In genomic region chr2:102383069-102383834, GRCm38 (mm10) we compare ENCODE assay signal across 16 mouse cellular contexts. TPM values are rescaled to one million over a fixed set of nuclear protein-coding genes. Genes with fewer than 3 reads are reported as not detected.
DNase-seq lines count a peak whose midpoint lies in the region; ATAC-seq and TF ChIP-seq lines count a peak whose summit lies in the region.
"Had no signal": no experiment of that assay in that cellular context is flagged by ENCODE, and none has a peak within 500 bp of the region (broad histone marks: within the 10 kb centered on the region; RNA-seq: fewer than 3 reads in every experiment).

No protein-coding gene starts in this region.

- no peaks in the 10 kb centered on the region for H3K9me3 ChIP-seq in heart, postnatal 0 days (replicated peaks; ENCODE audit: control insufficient read depth, low read length)
- H3K9me3 ChIP-seq in midbrain, embryonic 10.5 days (replicated peaks) = peaks cover 3% of the 10 kb centered on the region; the same call in 1 of the 2 replicates
- H3K9me3 ChIP-seq in midbrain, postnatal 0 days (ENCODE audit: low read length) = no peaks in the 10 kb centered on the region
- H3K9me3 ChIP-seq: liver, embryonic 13.5 days had no signal

- WGBS in cerebellum, adult 2 months = 66% methylated on average over 3 of the region's 3 CpGs
- WGBS in heart, postnatal 0 days = 68% methylated on average over 3 of the region's 3 CpGs
- 56% methylated on average over 3 of the region's 3 CpGs for WGBS in midbrain, embryonic 10.5 days
- WGBS in midbrain, postnatal 0 days = 49% methylated on average over 3 of the region's 3 CpGs
- WGBS in olfactory bulb, adult 2 months = 54% methylated on average over 3 of the region's 3 CpGs

- TF ChIP-seq POLR2A in cerebellum, adult 2 months (IDR thresholded peaks at IDR 0.05; ENCODE audit: borderline replicate concordance, insufficient read depth, low read length) = no peak
- TF ChIP-seq POLR2A in olfactory bulb, adult 2 months (IDR thresholded peaks at IDR 0.05; ENCODE audit: insufficient read depth, low read depth, low read length) = no peak

- no peak for TF ChIP-seq EP300 in heart, postnatal 0 days (IDR thresholded peaks at IDR 0.05; ENCODE audit: low read depth)

- H3K27me3 ChIP-seq in cerebellum, adult 2 months (ENCODE audit: control insufficient read depth, insufficient read depth, low read length) = no peaks in the 10 kb centered on the region
- no peaks in the 10 kb centered on the region for H3K27me3 ChIP-seq in heart, postnatal 0 days (ENCODE audit: control insufficient read depth, insufficient read depth, low read length)
- no peaks in the 10 kb centered on the region for H3K27me3 ChIP-seq in midbrain, embryonic 10.5 days (ENCODE audit: low read depth, poor library complexity, severe bottlenecking)
- H3K27me3 ChIP-seq in midbrain, postnatal 0 days (ENCODE audit: insufficient read depth, low read length) = no peaks in the 10 kb centered on the region
- H3K27me3 ChIP-seq: liver, embryonic 13.5 days had no signal

- no peak overlapping the region for H3K4me3 ChIP-seq in cerebellum, adult 2 months (replicated peaks; ENCODE audit: insufficient read depth, low read depth, low read length)
- no peak overlapping the region for H3K4me3 ChIP-seq in heart, postnatal 0 days (ENCODE audit: low read depth, low read length)
- no peak overlapping the region for H3K4me3 ChIP-seq in midbrain, embryonic 10.5 days
- H3K4me3 ChIP-seq in midbrain, postnatal 0 days (ENCODE audit: low read depth, low read length) = no peak overlapping the region
- H3K4me3 ChIP-seq in olfactory bulb, adult 2 months (ENCODE audit: insufficient read depth, low read depth, low read length) = no peak overlapping the region
- H3K4me3 ChIP-seq: layer of hippocampus, adult 2 months; liver, embryonic 13.5 days had no signal

- no peaks in the 10 kb centered on the region for H3K36me3 ChIP-seq in heart, postnatal 0 days (replicated peaks; ENCODE audit: control insufficient read depth, insufficient read depth, low read length)
- peaks cover 14% of the 10 kb centered on the region for H3K36me3 ChIP-seq in midbrain, embryonic 10.5 days
- H3K36me3 ChIP-seq in midbrain, postnatal 0 days (ENCODE audit: insufficient read depth, low read length) = no peaks in the 10 kb centered on the region

- peak overlapping the region; percentile 47; the same call in 1 of the 2 replicates for H3K27ac ChIP-seq in cerebellum, adult 2 months (ENCODE audit: insufficient read depth, low read length)
- H3K27ac ChIP-seq in heart, postnatal 0 days (ENCODE audit: low read depth) = 0 out of 2 replicates have a peak overlapping the region, but pooled peaks have one; percentile 6
- 0 out of 2 replicates have a peak overlapping the region, but pooled peaks have one; percentile 28 for H3K27ac ChIP-seq in midbrain, embryonic 10.5 days (replicated peaks)
- no peak overlapping the region for H3K27ac ChIP-seq in midbrain, postnatal 0 days (ENCODE audit: low read depth, low read length)
- H3K27ac ChIP-seq in olfactory bulb, adult 2 months (ENCODE audit: insufficient read depth, low read depth, low read length) = peak overlapping the region; percentile 10; the same call in 1 of the 2 replicates
- H3K27ac ChIP-seq: liver, embryonic 13.5 days had no signal

- intact Hi-C loops in heart, postnatal 25 days (cut with DNase I) = no loop called here

- ATAC-seq in heart, postnatal 0 days (ENCODE audit: insufficient read depth, low read depth) = no peak
- ATAC-seq in midbrain, postnatal 0 days (ENCODE audit: low FRiP score) = no peak

- no peak overlapping the region for H3K9ac ChIP-seq in heart, postnatal 0 days (replicated peaks; ENCODE audit: low read depth, low read length)
- no peak overlapping the region for H3K9ac ChIP-seq in midbrain, postnatal 0 days (replicated peaks; ENCODE audit: low read length, poor library complexity, severe bottlenecking)
- H3K9ac ChIP-seq: liver, embryonic 13.5 days had no signal

- H3K4me2 ChIP-seq in heart, postnatal 0 days (ENCODE audit: low read depth, low read length) = no peak overlapping the region
- H3K4me2 ChIP-seq in midbrain, postnatal 0 days (ENCODE audit: low read depth, low read length, poor library complexity, severe bottlenecking) = no peak overlapping the region
- H3K4me2 ChIP-seq: liver, embryonic 13.5 days had no signal

- DNase-seq in cerebellum, adult 2 months = no peak
- DNase-seq in cerebellum, adult 9-11 months = no peak
- no peak for DNase-seq in heart, postnatal 0 days (ENCODE audit: low spot score)
- no peak for DNase-seq in heart, postnatal 25 days (ENCODE audit: low spot score)
- no peak for DNase-seq in midbrain, embryonic 10.5 days (ENCODE audit: low spot score)
- DNase-seq in midbrain, postnatal 0 days (ENCODE audit: low spot score) = no peak
- no peak for DNase-seq in ovary, postnatal 36 days (ENCODE audit: low spot score)
- DNase-seq: adrenal gland, postnatal 25 days; embryo, embryonic 11 days; heart, postnatal 14 days; kidney, adult 9 months; liver, embryonic 13.5 days; lung, postnatal 4 days; thymus, adult 2 months had no signal

- TF ChIP-seq CTCF in cerebellum, adult 2 months (IDR thresholded peaks at IDR 0.05; ENCODE audit: borderline replicate concordance, insufficient read depth, low read depth, low read length) = no peak
- TF ChIP-seq CTCF in heart, postnatal 0 days (IDR thresholded peaks at IDR 0.05; ENCODE audit: low read depth) = no peak
- no peak for TF ChIP-seq CTCF in midbrain, postnatal 0 days (IDR thresholded peaks at IDR 0.05)
- TF ChIP-seq CTCF in olfactory bulb, adult 2 months (IDR thresholded peaks at IDR 0.05; ENCODE audit: insufficient read depth, low read depth, low read length) = no peak

- H3K4me1 ChIP-seq in cerebellum, adult 2 months (ENCODE audit: control insufficient read depth, insufficient read depth, low read length) = peaks cover 4% of the 10 kb centered on the region; the same call in 1 of the 2 replicates
- H3K4me1 ChIP-seq in heart, postnatal 0 days (ENCODE audit: control insufficient read depth, insufficient read depth) = peaks cover 30% of the 10 kb centered on the region
- H3K4me1 ChIP-seq in midbrain, embryonic 10.5 days = peaks cover 18% of the 10 kb centered on the region
- H3K4me1 ChIP-seq in midbrain, postnatal 0 days (ENCODE audit: insufficient read depth, low read length) = peaks cover 11% of the 10 kb centered on the region; the same call in 1 of the 2 replicates
- H3K4me1 ChIP-seq in olfactory bulb, adult 2 months (ENCODE audit: control insufficient read depth, insufficient read depth, low read length) = peaks cover 2% of the 10 kb centered on the region; the same call in 1 of the 2 replicates

RNA-seq across cellular contexts. Expression of gene Trim44, which starts 24.4 kb away (rescaled TPM):
- 105 and 107 TPM in 2 replicates for polyA plus RNA-seq in cerebellum, adult 2 months (2012; rRNA removed)
- 23.0 and 29.5 TPM in 2 replicates for total RNA-seq in heart, postnatal 0 days (2014; rRNA removed; ENCODE audit: low replicate concordance)
- polyA plus RNA-seq in heart, postnatal 0 days (2015; fragmentation: Nextera tagmentation; extraction: Ambion mirVana) = 9.9 and 10.9 TPM in 2 replicates
- 10 to 100 TPM; 24.7 to 28.2 TPM for total RNA-seq in heart, postnatal 25 days (2021)
- 22.2 and 26.9 TPM in 2 replicates for polyA plus RNA-seq in midbrain, embryonic 10.5 days (2016; fragmentation: Nextera tagmentation; extraction: Ambion mirVana)
- total RNA-seq in midbrain, postnatal 0 days (2014; rRNA removed) = 114 and 132 TPM in 2 replicates
- 42.2 and 50.6 TPM in 2 replicates for polyA plus RNA-seq in midbrain, postnatal 0 days (2015; fragmentation: Nextera tagmentation; extraction: Ambion mirVana)
- 108 and 163 TPM in 2 replicates for polyA plus RNA-seq in olfactory bulb, adult 2 months (2012; ENCODE audit: insufficient read depth, insufficient read length, low replicate concordance, missing spikeins)
